In the genomic region with DNA sequence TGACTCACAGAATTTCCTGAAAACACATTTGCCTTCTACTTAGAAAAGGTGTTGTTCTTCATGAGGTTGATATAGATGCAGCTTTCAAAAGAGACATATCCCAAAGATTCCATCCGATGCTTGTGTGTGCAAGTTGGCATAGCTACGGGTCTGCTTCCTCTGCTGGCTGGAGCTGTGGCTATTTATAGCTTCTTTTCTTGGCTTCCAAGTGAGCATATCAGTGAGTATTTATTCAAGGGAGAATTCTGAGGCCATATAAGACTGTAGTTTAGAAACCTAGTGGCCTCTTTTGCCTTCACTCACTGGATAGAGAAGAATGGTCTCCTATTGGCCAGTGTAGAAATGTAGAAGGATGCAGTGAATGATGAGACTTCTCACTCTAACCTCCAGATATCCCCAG, we compare ENCODE assay signal across 8 mouse cellular contexts. TPM values are rescaled to one million over a fixed set of nuclear protein-coding genes. Genes with fewer than 3 reads are reported as not detected.
DNase-seq lines count a peak whose midpoint lies in the region; ATAC-seq and TF ChIP-seq lines count a peak whose summit lies in the region.

No protein-coding gene starts in this region.

- H3K9ac ChIP-seq in kidney, postnatal 0 days (ENCODE audit: low read depth, low read length), result no peak overlapping the region
- H3K9ac ChIP-seq in hindbrain, embryonic 14.5 days, result no peak overlapping the region

- 40% methylated on average over 2 of the region's 2 CpGs for WGBS in kidney, postnatal 0 days
- WGBS in limb, embryonic 10.5 days, result 82% methylated on average over 2 of the region's 2 CpGs
- WGBS in hindbrain, embryonic 14.5 days, result 61% methylated on average over 2 of the region's 2 CpGs

- no peak for ATAC-seq in kidney, postnatal 0 days (replicated peaks; ENCODE audit: low FRiP score, low read depth)
- no peak for ATAC-seq in hindbrain, embryonic 14.5 days (ENCODE audit: low FRiP score)

- H3K4me2 ChIP-seq in kidney, postnatal 0 days (ENCODE audit: low read length), result no peak overlapping the region
- H3K4me2 ChIP-seq in hindbrain, embryonic 14.5 days (replicated peaks), result no peak overlapping the region

- H3K36me3 ChIP-seq in kidney, postnatal 0 days (ENCODE audit: insufficient read depth, low read length), result no peaks in the 10 kb centered on the region
- H3K36me3 ChIP-seq in limb, embryonic 10.5 days, result no peaks in the 10 kb centered on the region
- no peaks in the 10 kb centered on the region for H3K36me3 ChIP-seq in hindbrain, embryonic 14.5 days (replicated peaks; ENCODE audit: control insufficient read depth, insufficient read depth)

- H3K9me3 ChIP-seq in kidney, postnatal 0 days (replicated peaks; ENCODE audit: low read length), result no peaks in the 10 kb centered on the region
- no peaks in the 10 kb centered on the region for H3K9me3 ChIP-seq in limb, embryonic 10.5 days (replicated peaks)
- H3K9me3 ChIP-seq in hindbrain, embryonic 14.5 days (ENCODE audit: control insufficient read depth, low read length), result no peaks in the 10 kb centered on the region

- H3K27ac ChIP-seq in kidney, postnatal 0 days, result no peak overlapping the region
- H3K27ac ChIP-seq in limb, embryonic 10.5 days, result no peak overlapping the region
- no peak overlapping the region for H3K27ac ChIP-seq in hindbrain, embryonic 14.5 days

- H3K4me3 ChIP-seq in kidney, postnatal 0 days (replicated peaks; ENCODE audit: low read depth, low read length), result no peak overlapping the region
- H3K4me3 ChIP-seq in limb, embryonic 10.5 days, result no peak overlapping the region
- H3K4me3 ChIP-seq in hindbrain, embryonic 14.5 days (replicated peaks; ENCODE audit: low read length), result no peak overlapping the region

- DNase-seq in kidney, postnatal 0 days (ENCODE audit: low spot score), result peak; percentile 38
- DNase-seq in kidney, postnatal 36 days, result no peak
- DNase-seq in brain, embryonic 18.5 days (ENCODE audit: low read depth, low spot score), result peak; percentile 39
- peak; percentile 32 to 38 for DNase-seq in heart, adult 9 months (ENCODE audit: low spot score in 2 of 2)
- DNase-seq in lung, postnatal 36 days, result peak; percentile 29
- DNase-seq in limb, embryonic 10.5 days (ENCODE audit: low spot score), result no peak
- no peak for DNase-seq in kidney, postnatal 14 days
- DNase-seq in hindbrain, embryonic 14.5 days (ENCODE audit: low spot score), result no peak

- TF ChIP-seq CTCF in kidney, postnatal 0 days (IDR thresholded peaks at IDR 0.05; ENCODE audit: low read depth), result no peak

- no peaks in the 10 kb centered on the region for H3K4me1 ChIP-seq in kidney, postnatal 0 days (replicated peaks; ENCODE audit: insufficient read depth, low read length)
- peaks cover 13% of the 10 kb centered on the region for H3K4me1 ChIP-seq in limb, embryonic 10.5 days
- no peaks in the 10 kb centered on the region for H3K4me1 ChIP-seq in hindbrain, embryonic 14.5 days (replicated peaks; ENCODE audit: control insufficient read depth, insufficient read depth, low read length)

- H3K27me3 ChIP-seq in kidney, postnatal 0 days (ENCODE audit: insufficient read depth, low read length), result no peaks in the 10 kb centered on the region
- peaks cover 10% of the 10 kb centered on the region; the same call in 1 of the 2 replicates for H3K27me3 ChIP-seq in limb, embryonic 10.5 days (ENCODE audit: low read depth, poor library complexity, severe bottlenecking)
- no peaks in the 10 kb centered on the region for H3K27me3 ChIP-seq in hindbrain, embryonic 14.5 days (ENCODE audit: control insufficient read depth, insufficient read depth, low read length)

RNA-seq across cellular contexts. Expression of a gene that starts 38.2 kb away (rescaled TPM):
- 1.2 and 1.4 TPM in 2 replicates for polyA plus RNA-seq in kidney, postnatal 0 days (2015; fragmentation: Nextera tagmentation; extraction: Ambion mirVana)
- polyA plus RNA-seq in limb, embryonic 10.5 days (2016; fragmentation: Nextera tagmentation; extraction: Ambion mirVana), result 2.1 and 2.5 TPM in 2 replicates
- 5.6 and 5.9 TPM in 2 replicates for polyA plus RNA-seq in hindbrain, embryonic 14.5 days (2014; fragmentation: Nextera tagmentation; extraction: Ambion mirVana)

Comparison
In these comparisons a context has a peak if more than half of its experiments do, and no peak if none do; other contexts are left out.
1. DNase-seq: peak in kidney, postnatal 0 days (single experiment), brain, embryonic 18.5 days (single experiment), heart, adult 9 months (2 of 2) and lung, postnatal 36 days (single experiment); none in kidney, postnatal 36 days (0 of 2), limb, embryonic 10.5 days (single experiment), kidney, postnatal 14 days (single experiment) and hindbrain, embryonic 14.5 days (single experiment).